In the genomic region with DNA sequence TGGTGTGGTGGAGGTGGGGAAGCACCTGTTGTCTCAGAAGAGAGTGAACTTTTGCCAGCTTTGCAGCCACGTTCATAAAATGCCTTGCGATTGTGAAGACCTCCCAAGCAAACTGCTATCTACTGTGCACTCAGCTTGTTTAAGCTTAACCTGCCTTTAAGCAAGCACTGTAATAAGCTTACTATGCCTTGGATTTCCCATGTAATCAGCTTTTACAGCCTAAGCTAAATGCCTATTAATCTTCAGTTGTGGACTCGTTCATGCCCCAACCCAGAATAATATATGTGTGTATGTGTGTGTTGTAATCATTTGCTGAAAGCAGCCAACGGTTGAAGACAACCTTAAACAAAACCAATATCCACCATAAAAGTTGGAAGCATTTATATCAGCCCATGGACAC, we compare ENCODE assay signal across 10 mouse cellular contexts.
"Had no signal": no experiment of that assay in that cellular context is flagged by ENCODE, and none has a peak within 500 bp of the region (broad histone marks: within the 10 kb centered on the region; RNA-seq: fewer than 3 reads in every experiment).

No protein-coding gene starts in this region.

- DNase-seq: right cerebral cortex, adult 18-20 months; right cerebral cortex, postnatal 14 days; right cerebral cortex, postnatal 25 days; right cerebral cortex, postnatal 4 days; spleen, adult 18-20 months; thymus, adult 18-20 months; thymus, adult 2 months; thymus, postnatal 14 days; thymus, postnatal 25 days; thymus, postnatal 36 days had no signal
